Mouse (Mus musculus) MN1 (cell line): ENCODE measurements around the gene Gramd4.
"Not testable (repeated sequence)": the region's sequence is repeated elsewhere in the genome, so short reads cannot be mapped to it uniquely, and the experiment has no call there.

Experiments
- DNase-seq: peaks from one replicate; pipeline ENCODE4 v3.0.0-alpha.2; 2016; ENCODE audit warnings: low spot score

The Gramd4 gene

GRCm38 (mm10) chr15:86117115-86118100 lies 59.9 kb downstream of the Gramd4 start:
- DNase-seq, result no peak

DNA sequence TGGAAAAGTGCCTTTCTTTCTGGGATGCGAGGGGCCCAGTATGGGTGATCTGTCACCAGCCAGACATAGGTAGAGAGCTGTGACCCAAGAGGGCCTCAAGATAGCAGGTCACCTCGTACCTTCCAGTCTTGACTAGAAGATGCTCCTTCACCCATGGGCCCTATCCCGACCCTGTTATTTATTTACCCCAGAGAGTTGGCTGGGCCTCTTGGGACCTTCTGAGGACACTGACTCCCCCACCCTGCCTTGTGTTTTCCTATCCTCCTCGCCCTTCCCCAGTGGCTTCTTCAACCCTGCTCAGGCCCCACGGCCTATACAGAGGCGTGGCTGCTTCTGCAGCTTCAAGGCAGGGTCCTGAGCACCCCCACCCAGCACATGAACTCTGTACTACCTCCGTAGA lies 61.7 kb downstream of the Gramd4 start:
- DNase-seq, result no peak

GRCm38 (mm10) chr15:86122261-86122949 lies 64.9 kb downstream of the Gramd4 start:
- DNase-seq, result peak; percentile 91

GRCm38 (mm10) chr15:86123409-86123808 lies 65.9 kb downstream of the Gramd4 start:
- no peak for DNase-seq

DNA sequence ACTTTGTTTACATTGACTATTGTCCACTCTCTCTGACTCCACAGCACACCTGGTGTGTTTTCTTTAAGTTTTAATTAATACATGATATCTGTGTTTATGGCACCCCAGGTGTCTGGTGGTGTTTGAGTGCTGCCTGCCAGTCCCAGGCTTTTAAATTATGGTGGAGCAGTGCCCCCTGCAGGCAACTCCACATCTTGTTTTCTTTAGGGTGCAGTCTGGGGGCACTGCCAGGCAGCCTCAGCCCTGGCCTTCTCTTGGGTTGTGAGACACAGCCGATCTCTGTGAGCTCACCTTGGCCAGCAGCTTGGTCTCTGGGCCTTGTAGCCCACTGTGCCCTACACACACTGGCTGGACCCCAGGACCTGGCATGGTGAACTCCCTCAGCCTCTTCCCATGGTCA lies 66.9 kb downstream of the Gramd4 start:
- peak; percentile 83 for DNase-seq

GRCm38 (mm10) chr15:86129036-86129435 lies 71.5 kb downstream of the Gramd4 start:
- no peak for DNase-seq

DNA sequence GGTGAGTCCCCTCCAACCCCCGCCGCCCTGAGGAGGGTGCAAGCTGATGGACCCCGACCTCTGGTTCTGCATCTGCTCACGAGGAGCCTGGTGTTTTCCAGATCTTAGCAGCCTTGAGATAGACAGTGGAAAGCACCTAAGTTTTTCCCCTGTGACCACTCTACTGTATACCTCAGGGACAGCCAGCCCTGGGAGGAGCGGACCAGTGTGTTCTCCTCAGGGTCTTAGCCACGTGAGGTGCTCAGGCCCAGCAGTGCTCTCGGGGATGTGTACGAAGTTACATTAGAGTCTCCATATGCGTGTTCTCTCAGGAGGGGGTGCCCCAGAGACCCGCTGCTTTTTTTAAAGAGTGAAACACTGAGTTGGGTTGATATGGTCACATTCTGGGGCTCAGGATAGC lies 73.2 kb downstream of the Gramd4 start:
- DNase-seq, result no peak

DNA sequence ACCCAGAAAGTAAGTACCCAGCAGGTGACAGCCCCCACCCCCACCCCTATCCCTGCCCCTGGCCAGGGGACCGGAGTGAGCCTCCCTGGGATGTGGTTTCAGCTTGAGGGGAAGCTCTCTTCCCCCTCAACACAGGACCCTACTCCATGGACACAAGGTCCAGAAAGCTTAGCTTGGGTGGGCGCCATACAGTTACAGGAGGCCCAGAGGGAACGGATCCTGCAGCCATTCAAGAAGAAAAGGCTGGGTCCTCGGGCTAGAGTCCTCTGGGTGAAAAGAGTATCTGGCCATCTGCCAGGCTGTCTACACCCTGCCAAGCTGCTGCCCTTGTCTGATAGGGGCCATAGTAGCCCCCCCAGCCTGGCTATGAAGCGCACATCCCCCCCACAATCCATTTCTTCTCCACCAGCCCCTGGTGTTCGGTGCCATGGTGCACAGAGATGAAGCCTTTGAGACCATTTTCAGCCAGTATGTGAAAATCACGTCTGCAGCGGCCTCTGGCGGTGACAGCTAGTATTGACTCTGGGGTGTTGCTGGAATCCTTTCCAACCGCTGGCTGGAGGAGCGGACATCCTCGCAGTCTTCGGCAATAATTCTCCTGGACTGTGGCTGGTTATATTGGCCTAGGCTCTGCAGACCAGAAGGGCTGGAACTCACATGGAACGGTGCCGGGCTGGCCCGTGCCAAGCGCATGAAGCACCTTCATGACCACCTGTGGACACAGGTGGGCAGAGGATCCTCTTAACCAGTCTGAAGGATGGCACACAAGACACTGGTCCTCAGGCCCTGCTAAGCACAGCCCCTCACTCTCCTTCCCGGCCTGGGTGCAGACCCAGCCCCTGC lies 77.7 kb downstream of the Gramd4 start:
- DNase-seq, result peak; percentile 91

DNA sequence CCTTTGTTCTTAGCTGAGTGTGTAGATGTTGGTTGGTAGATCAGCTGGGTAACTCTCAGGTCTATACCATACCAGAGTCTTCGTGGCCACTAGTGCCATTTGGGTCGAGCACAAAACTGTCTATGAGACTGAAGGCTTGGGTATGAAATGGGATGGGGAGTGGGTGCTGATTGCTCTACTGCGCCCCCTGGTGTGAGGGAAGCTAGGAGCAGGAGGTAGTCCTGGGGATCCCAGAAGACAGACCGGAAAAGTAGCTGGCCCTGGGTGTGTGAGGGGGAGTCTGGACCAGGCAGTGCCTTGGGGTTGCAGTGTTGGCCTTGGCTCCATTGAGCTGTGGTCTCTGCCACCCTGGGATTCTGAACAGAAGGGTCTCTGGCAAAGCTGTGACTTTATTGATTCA lies 80.1 kb downstream of the Gramd4 start:
- DNase-seq, result peak; percentile 62

GRCm38 (mm10) chr15:86140323-86140722 lies 82.8 kb downstream of the Gramd4 start:
- peak; percentile 68 for DNase-seq

DNA sequence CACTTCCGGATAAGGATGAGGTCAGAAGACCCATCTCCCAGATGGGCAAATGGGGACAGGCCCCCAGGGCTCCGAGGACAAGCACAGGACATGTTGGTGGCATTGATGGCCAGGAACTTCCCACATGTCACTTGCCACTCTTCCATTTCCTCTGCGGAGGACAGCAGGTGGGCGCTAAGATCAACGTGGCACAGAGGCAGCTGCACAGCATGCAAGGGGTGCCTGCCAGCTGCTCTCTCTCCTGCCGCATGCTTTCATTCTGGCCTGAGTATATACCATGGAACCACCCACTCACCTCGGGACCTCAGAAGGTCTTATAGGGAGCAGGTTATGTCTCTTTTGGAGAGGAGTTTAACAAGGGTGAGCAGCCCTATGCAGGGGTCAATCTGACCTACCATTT lies 87.1 kb downstream of the Gramd4 start:
- no peak for DNase-seq

GRCm38 (mm10) chr15:86145046-86145445 lies 87.6 kb downstream of the Gramd4 start:
- DNase-seq, result no peak

GRCm38 (mm10) chr15:86146922-86147321 lies 89.4 kb downstream of the Gramd4 start:
- no peak for DNase-seq

GRCm38 (mm10) chr15:86150593-86150992 lies 93.1 kb downstream of the Gramd4 start:
- DNase-seq, result no peak

DNA sequence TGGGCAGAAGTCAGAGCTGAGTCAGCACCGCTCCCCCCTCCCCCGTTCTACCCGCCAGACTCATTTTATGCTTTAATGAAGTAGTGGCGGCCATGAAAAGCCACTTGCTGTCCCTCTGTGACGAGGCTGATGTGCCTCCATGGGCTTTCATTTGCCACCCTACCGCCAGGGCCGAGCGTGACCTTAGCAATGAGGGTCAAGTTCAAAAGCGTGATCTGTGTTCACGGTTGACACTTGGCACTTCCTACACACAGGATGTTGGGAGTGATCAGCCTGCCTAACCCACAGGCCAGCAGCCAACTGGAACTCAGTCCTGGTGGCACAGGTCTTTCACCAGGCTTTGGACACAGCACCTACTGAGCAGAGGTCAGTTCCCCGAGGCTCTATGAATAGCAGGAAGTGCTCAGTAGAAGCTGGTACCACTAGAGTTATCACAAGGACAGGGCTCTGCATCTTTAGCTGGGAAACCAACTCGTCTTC lies 96.0 kb downstream of the Gramd4 start:
- no peak for DNase-seq

DNA sequence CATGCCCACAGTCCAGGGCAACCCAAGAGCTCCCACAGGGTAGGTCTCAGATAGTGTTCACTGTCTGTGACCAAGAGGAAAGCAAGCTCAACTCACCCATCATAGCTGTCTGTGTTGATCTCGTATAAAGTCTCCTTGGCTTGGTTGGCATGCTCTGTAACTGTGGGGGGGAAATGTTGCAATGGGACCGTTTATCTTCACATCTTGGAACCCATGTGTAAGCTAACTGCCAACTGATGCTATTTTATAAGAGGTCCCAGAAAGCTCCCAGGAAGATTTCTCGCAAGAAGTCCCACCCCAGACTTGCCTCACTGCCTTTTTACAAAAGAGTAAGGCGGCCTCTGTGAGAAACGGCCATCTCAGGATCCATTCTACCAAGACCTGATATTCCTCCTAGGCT lies 99.0 kb downstream of the Gramd4 start:
- no peak for DNase-seq

- no peak for DNase-seq
These were observed 101.6 kb downstream of the Gramd4 start for GRCm38 (mm10) chr15:86159093-86159492.

GRCm38 (mm10) chr15:86159719-86160118 lies 102.2 kb downstream of the Gramd4 start:
- DNase-seq, result no peak

- no peak for DNase-seq
These were observed 103.4 kb downstream of the Gramd4 start for GRCm38 (mm10) chr15:86160906-86161305.

DNA sequence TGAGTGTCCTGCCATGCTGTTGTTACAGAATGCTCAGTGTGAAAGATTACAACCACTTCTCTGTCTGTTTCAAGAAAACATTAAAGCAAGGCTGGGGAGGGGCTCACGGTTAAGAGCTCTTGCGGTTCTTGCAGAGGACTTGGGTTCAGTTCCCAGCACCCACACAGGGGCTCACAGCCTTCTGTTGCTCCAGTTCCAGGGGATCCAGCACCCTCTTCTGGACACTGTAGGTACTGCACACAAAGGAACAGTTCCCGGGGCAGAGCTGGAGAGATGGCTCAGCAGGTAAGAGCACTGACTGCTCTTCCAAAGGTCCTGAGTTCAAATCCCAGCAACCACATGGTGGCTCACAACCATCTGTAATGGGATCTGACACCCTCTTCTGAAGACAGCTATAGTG lies 104.3 kb downstream of the Gramd4 start:
- not testable (repeated sequence) for DNase-seq

GRCm38 (mm10) chr15:86164718-86165345 lies 107.3 kb downstream of the Gramd4 start:
- DNase-seq, result no peak
